Mouse (Mus musculus) limb, embryonic 12.5 days (tissue): ENCODE data around the gene Tns1. TPM values are rescaled to one million over a fixed set of nuclear protein-coding genes. Genes with fewer than 3 reads are reported as not detected.

Experiments
- ATAC-seq: fragments of 200-750 bp; cut with Nextera tagmentation; 2 replicates; pipeline ENCODE4 v1.8.0; 2017; ENCODE audit warnings: low read depth, moderate TSS enrichment; ENCODE audit not compliant: insufficient number of reproducible peaks, insufficient read depth, low FRiP score, low TSS enrichment
- H3K27ac ChIP-seq: fragments of 300-500 bp; sonication (generic); 2 replicates; pipeline ENCODE4 v1.5.1; 2016; ENCODE audit warnings: mild to moderate bottlenecking, moderate library complexity
- H3K27me3 ChIP-seq: fragments of 300-500 bp; sonication (generic); 2 replicates; pipeline ENCODE4 v1.6.1; 2016; ENCODE audit warnings: mild to moderate bottlenecking, moderate library complexity
- H3K36me3 ChIP-seq: fragments of 300-500 bp; sonication (generic); 2 replicates; pipeline ENCODE4 v1.6.1; 2016; ENCODE audit warnings: mild to moderate bottlenecking, moderate library complexity
- H3K4me1 ChIP-seq: fragments of 300-500 bp; sonication (generic); replicated peaks from 2 replicates; pipeline ENCODE4 v1.6.1; 2016
- H3K4me2 ChIP-seq: fragments of 300-500 bp; sonication (generic); 2 replicates; pipeline ENCODE4 v1.6.1; 2016; ENCODE audit warnings: mild to moderate bottlenecking, moderate library complexity
- H3K4me3 ChIP-seq: fragments of 300-500 bp; sonication (generic); replicated peaks from 2 replicates; pipeline ENCODE4 v1.5.1; 2016; ENCODE audit warnings: mild to moderate bottlenecking
- H3K9ac ChIP-seq: fragments of 300-500 bp; sonication (generic); replicated peaks from 2 replicates; pipeline ENCODE4 v1.6.1; 2016; ENCODE audit warnings: mild to moderate bottlenecking, moderate library complexity
- H3K9me3 ChIP-seq: fragments of 300-500 bp; sonication (generic); 2 replicates; pipeline ENCODE4 v1.6.1; 2016; ENCODE audit warnings: mild to moderate bottlenecking, moderate library complexity
- WGBS: fragments of 180-500 bp; shearing (Covaris S2); methylation state at CpG from one replicate; pipeline ENCODE4 v1.1.7; 2016; 5-methylcytosine and 5-hydroxymethylcytosine counted together
- polyA plus RNA-seq: library from polyadenylated mRNA; unstranded; fragments of >200 nt; fragmentation: Nextera tagmentation; extraction: Ambion mirVana; gene quantifications from 2 replicates; pipeline ENCODE4 v1.2.1, GENCODE M21; 2016

Gene Tns1
- polyA plus RNA-seq, 1 experiment from 2014 or later: 36.7 TPM

- H3K4me3 ChIP-seq: no peak overlapping the region
- peak overlapping the region; percentile 15; the same call in 1 of the 2 replicates for H3K4me2 ChIP-seq
- H3K9me3 ChIP-seq: no peaks in the 10 kb centered on the region
- no peaks in the 10 kb centered on the region for H3K36me3 ChIP-seq
- peak overlapping the region; percentile 86 for H3K27ac ChIP-seq
- H3K9ac ChIP-seq: no peak overlapping the region
- ATAC-seq: no peak
- peaks cover 94% of the 10 kb centered on the region for H3K4me1 ChIP-seq
- 67% methylated on average over 9 of the region's 9 CpGs for WGBS
- no peaks in the 10 kb centered on the region for H3K27me3 ChIP-seq
Measured at GRCm38 (mm10) chr1:74031771-74032609, 92.3 kb downstream of the Tns1 start.

- Histone ChIP-seq H3K9ac (peak overlapping the region; percentile 8; the same call in 1 of the 2 replicates), H3K27ac (peak overlapping the region; percentile 86), H3K4me2 (peak overlapping the region; percentile 15), H3K4me3 (no peak overlapping the region), H3K9me3 (no peaks in the 10 kb centered on the region), H3K36me3 (no peaks in the 10 kb centered on the region), H3K4me1 (peaks cover 94% of the 10 kb centered on the region), H3K27me3 (no peaks in the 10 kb centered on the region)
- WGBS: 6% methylated on average over 3 of the region's 3 CpGs
- peak; percentile 44 for ATAC-seq
Measured at GRCm38 (mm10) chr1:74030901-74031360, 93.3 kb downstream of the Tns1 start.

- no peak overlapping the region for H3K4me3 ChIP-seq
- no peak for ATAC-seq
- WGBS: 82% methylated on average over 1 of the region's 1 CpGs
- peaks cover 94% of the 10 kb centered on the region for H3K4me1 ChIP-seq
- peak overlapping the region; percentile 15; the same call in 1 of the 2 replicates for H3K4me2 ChIP-seq
- no peaks in the 10 kb centered on the region for H3K27me3 ChIP-seq
- H3K9ac ChIP-seq: no peak overlapping the region
- no peaks in the 10 kb centered on the region for H3K9me3 ChIP-seq
- H3K36me3 ChIP-seq: no peaks in the 10 kb centered on the region
- H3K27ac ChIP-seq: peak overlapping the region; percentile 86
Measured at GRCm38 (mm10) chr1:74030285-74030684, 94.0 kb downstream of the Tns1 start.

- 67% methylated on average over 3 of the region's 3 CpGs for WGBS
- no peak for ATAC-seq
Measured at GRCm38 (mm10) chr1:74029669-74030068, 94.6 kb downstream of the Tns1 start.

GRCm38 (mm10) chr1:74028881-74029266 is 95.4 kb downstream of the Tns1 start:
- Histone ChIP-seq H3K9ac (no peak overlapping the region), H3K27me3 (no peaks in the 10 kb centered on the region), H3K4me3 (no peak overlapping the region), H3K4me1 (peaks cover 92% of the 10 kb centered on the region), H3K4me2 (no peak overlapping the region), H3K27ac (0 out of 2 replicates have a peak overlapping the region, but pooled peaks have one; percentile 17), H3K9me3 (no peaks in the 10 kb centered on the region), H3K36me3 (no peaks in the 10 kb centered on the region)
- 70% methylated on average over 5 of the region's 5 CpGs for WGBS
- ATAC-seq: no peak

More at GRCm38 (mm10) chr1:74029669-74030068, 94.6 kb downstream of the Tns1 start:
- no peaks in the 10 kb centered on the region for H3K27me3 ChIP-seq
- 0 out of 2 replicates have a peak overlapping the region, but pooled peaks have one; percentile 23 for H3K27ac ChIP-seq
- H3K36me3 ChIP-seq: no peaks in the 10 kb centered on the region
- peaks cover 94% of the 10 kb centered on the region for H3K4me1 ChIP-seq
- H3K4me3 ChIP-seq: no peak overlapping the region
- no peaks in the 10 kb centered on the region for H3K9me3 ChIP-seq
- H3K9ac ChIP-seq: no peak overlapping the region
- no peak overlapping the region for H3K4me2 ChIP-seq

- peaks cover 93% of the 10 kb centered on the region for H3K4me1 ChIP-seq
- no peaks in the 10 kb centered on the region for H3K36me3 ChIP-seq
- H3K27me3 ChIP-seq: no peaks in the 10 kb centered on the region
Measured at GRCm38 (mm10) chr1:74028118-74028880, 96.0 kb downstream of the Tns1 start.

GRCm38 (mm10) chr1:74027559-74028091 is 96.6 kb downstream of the Tns1 start:
- no peaks in the 10 kb centered on the region for H3K9me3 ChIP-seq
- H3K36me3 ChIP-seq: no peaks in the 10 kb centered on the region
- H3K4me3 ChIP-seq: no peak overlapping the region
- ATAC-seq: no peak
- peaks cover 93% of the 10 kb centered on the region for H3K4me1 ChIP-seq
- H3K27ac ChIP-seq: peak overlapping the region; percentile 78
- 18% methylated on average over 11 of the region's 11 CpGs for WGBS
- no peak overlapping the region; the same call in 1 of the 2 replicates for H3K9ac ChIP-seq
- no peaks in the 10 kb centered on the region for H3K27me3 ChIP-seq
- H3K4me2 ChIP-seq: peak overlapping the region; percentile 18; the same call in 1 of the 2 replicates

More at GRCm38 (mm10) chr1:74028118-74028880, 96.0 kb downstream of the Tns1 start:
- Histone ChIP-seq H3K9me3 (no peaks in the 10 kb centered on the region), H3K9ac (no peak overlapping the region), H3K27ac (peak overlapping the region; percentile 78), H3K4me2 (no peak overlapping the region), H3K4me3 (no peak overlapping the region)
- 64% methylated on average over 13 of the region's 13 CpGs for WGBS
- ATAC-seq: no peak

GRCm38 (mm10) chr1:74026703-74027195 is 97.5 kb downstream of the Tns1 start:
- Histone ChIP-seq H3K9me3 (no peaks in the 10 kb centered on the region), H3K4me1 (peaks cover 90% of the 10 kb centered on the region), H3K36me3 (0 out of 2 replicates have a peak, but pooled peaks cover 3% of the 10 kb centered on the region), H3K9ac (no peak overlapping the region), H3K27ac (peak overlapping the region; percentile 78; the same call in 1 of the 2 replicates), H3K27me3 (no peaks in the 10 kb centered on the region), H3K4me3 (no peak overlapping the region), H3K4me2 (no peak overlapping the region)
- 53% methylated on average over 9 of the region's 9 CpGs for WGBS
- ATAC-seq: no peak

GRCm38 (mm10) chr1:74025651-74026226 is 98.5 kb downstream of the Tns1 start:
- Histone ChIP-seq H3K9ac (no peak overlapping the region), H3K27me3 (no peaks in the 10 kb centered on the region), H3K36me3 (0 out of 2 replicates have a peak, but pooled peaks cover 3% of the 10 kb centered on the region), H3K27ac (peak overlapping the region; percentile 54; the same call in 1 of the 2 replicates), H3K4me1 (peaks cover 80% of the 10 kb centered on the region), H3K9me3 (no peaks in the 10 kb centered on the region), H3K4me2 (no peak overlapping the region), H3K4me3 (no peak overlapping the region)
- WGBS: 27% methylated on average over 4 of the region's 4 CpGs
- no peak for ATAC-seq

- WGBS: 28% methylated on average over 6 of the region's 6 CpGs
- H3K27me3 ChIP-seq: no peaks in the 10 kb centered on the region
- H3K4me1 ChIP-seq: peaks cover 75% of the 10 kb centered on the region
- ATAC-seq: no peak
- no peaks in the 10 kb centered on the region for H3K9me3 ChIP-seq
- no peak overlapping the region for H3K4me2 ChIP-seq
- H3K36me3 ChIP-seq: 0 out of 2 replicates have a peak, but pooled peaks cover 3% of the 10 kb centered on the region
- H3K4me3 ChIP-seq: no peak overlapping the region
- no peak overlapping the region for H3K9ac ChIP-seq
- peak overlapping the region; percentile 54 for H3K27ac ChIP-seq
Measured at GRCm38 (mm10) chr1:74025227-74025626, 99.0 kb downstream of the Tns1 start.
